Mouse (Mus musculus) C2C12 (cell line): ENCODE results near the gene Syngr2. TPM values are rescaled to one million over a fixed set of nuclear protein-coding genes. Genes with fewer than 3 reads are reported as not detected.

Experiments
- H3K27me3 ChIP-seq: one replicate; pipeline ENCODE4 v1.6.1; 2011; ENCODE audit not compliant: control insufficient read depth, insufficient read depth, insufficient read length
- H3K36me3 ChIP-seq: one replicate; pipeline ENCODE4 v1.6.1; 2011; ENCODE audit not compliant: control insufficient read depth, insufficient read depth
- H3K4me3 ChIP-seq: one replicate; pipeline ENCODE4 v1.5.1; 2011; ENCODE audit warnings: mild to moderate bottlenecking, control low read depth; ENCODE audit not compliant: poor library complexity, insufficient read depth, severe bottlenecking
- H3K79me2 ChIP-seq: one replicate; pipeline ENCODE4 v1.6.1; 2011; ENCODE audit not compliant: control insufficient read depth, insufficient read depth
- H3K79me3 ChIP-seq: one replicate; pipeline ENCODE4 v1.6.1; 2011; ENCODE audit warnings: low read depth, control low read depth
- H3ac ChIP-seq: one replicate; pipeline ENCODE3; 2011; ENCODE audit warnings: low read depth; ENCODE audit not compliant: control insufficient read depth, insufficient read length
- CEBPB ChIP-seq: IDR thresholded peaks from one replicate; pipeline ENCODE4 v1.6.1; 2011; ENCODE audit warnings: low read depth, mild to moderate bottlenecking, control low read depth, moderate library complexity
- CTCF ChIP-seq: IDR thresholded peaks from one replicate; pipeline ENCODE4 v1.5.1; 2011; ENCODE audit not compliant: control insufficient read depth, insufficient read depth, insufficient read length
- FOSL1 ChIP-seq: IDR thresholded peaks from one replicate; pipeline ENCODE4 v1.8.0; 2011; ENCODE audit warnings: mild to moderate bottlenecking, low read length; ENCODE audit not compliant: poor library complexity, insufficient read depth, severe bottlenecking
- MAX ChIP-seq: IDR thresholded peaks from one replicate; pipeline ENCODE4 v1.6.1; 2011; ENCODE audit warnings: mild to moderate bottlenecking, control low read depth
- MYOD1 ChIP-seq: IDR thresholded peaks from one replicate; pipeline ENCODE4 v1.6.1; 2011; ENCODE audit warnings: low read depth; ENCODE audit not compliant: control insufficient read depth, insufficient read length
- MYOG ChIP-seq: IDR thresholded peaks from one replicate; pipeline ENCODE4 v1.6.1; 2011; ENCODE audit not compliant: control insufficient read depth, insufficient read length; ENCODE audit errors: extremely low read depth
- USF1 ChIP-seq: IDR thresholded peaks from one replicate; pipeline ENCODE4 v1.6.1; 2011; ENCODE audit warnings: low read depth, mild to moderate bottlenecking, control low read depth, moderate library complexity
- polyA plus RNA-seq: library from polyadenylated mRNA; unstranded; fragments of >200 nt; fragmentation: generic; extraction: Trizol; gene quantifications from one replicate; pipeline ENCODE4 v1.2.1, GENCODE M21; 2012; ENCODE audit warnings: missing spikeins

Gene Syngr2
- polyA plus RNA-seq, 1 experiment, result 65.3 TPM

GRCm38 (mm10) chr11:117765361-117765760 lies 44.1 kb upstream of the Syngr2 start:
- Histone ChIP-seq H3K79me3 (no peaks in the 10 kb centered on the region), H3K27me3 (no peaks in the 10 kb centered on the region), H3K79me2 (no peaks in the 10 kb centered on the region), H3ac (no peak overlapping the region), H3K36me3 (peaks cover 10% of the 10 kb centered on the region), H3K4me3 (no peak overlapping the region)
- TF ChIP-seq MYOG, result no peak

GRCm38 (mm10) chr11:117766275-117766674 lies 43.2 kb upstream of the Syngr2 start:
- Histone ChIP-seq H3K36me3 (peaks cover 10% of the 10 kb centered on the region), H3K79me3 (no peaks in the 10 kb centered on the region), H3ac (no peak overlapping the region), H3K27me3 (no peaks in the 10 kb centered on the region), H3K79me2 (no peaks in the 10 kb centered on the region), H3K4me3 (no peak overlapping the region)
- TF ChIP-seq MYOD1 (no peak), FOSL1 (no peak), MYOG (no peak), USF1 (no peak), MAX (no peak), CEBPB (no peak)

GRCm38 (mm10) chr11:117768725-117769682 lies 40.5 kb upstream of the Syngr2 start:
- Histone ChIP-seq H3K79me2 (no peaks in the 10 kb centered on the region), H3K4me3 (no peak overlapping the region), H3K36me3 (peaks cover 10% of the 10 kb centered on the region), H3ac (no peak overlapping the region), H3K79me3 (no peaks in the 10 kb centered on the region), H3K27me3 (no peaks in the 10 kb centered on the region)
- TF ChIP-seq MYOG (no peak), USF1 (no peak), MYOD1 (no peak), CTCF (no peak), MAX (no peak), FOSL1 (no peak), CEBPB (no peak)

- no peaks in the 10 kb centered on the region for H3K79me3 ChIP-seq
- no peak overlapping the region for H3K4me3 ChIP-seq
- H3K36me3 ChIP-seq, result peaks cover 4% of the 10 kb centered on the region
- H3ac ChIP-seq, result no peak overlapping the region
- H3K27me3 ChIP-seq, result no peaks in the 10 kb centered on the region
- H3K79me2 ChIP-seq, result no peaks in the 10 kb centered on the region
- no peak for TF ChIP-seq USF1
- TF ChIP-seq MYOG, result no peak
- no peak for TF ChIP-seq MAX
- no peak for TF ChIP-seq CEBPB
- TF ChIP-seq CTCF, result no peak
- no peak for TF ChIP-seq MYOD1
These were observed 39.8 kb upstream of the Syngr2 start for GRCm38 (mm10) chr11:117769683-117770047.

- no peak overlapping the region for H3K4me3 ChIP-seq
- TF ChIP-seq MAX (no peak), CEBPB (no peak), MYOD1 (no peak), MYOG (no peak), FOSL1 (no peak), CTCF (no peak), USF1 (no peak)
- no peaks in the 10 kb centered on the region for H3K27me3 ChIP-seq
- H3K79me2 ChIP-seq, result no peaks in the 10 kb centered on the region
- H3K79me3 ChIP-seq, result no peaks in the 10 kb centered on the region
- no peak overlapping the region for H3ac ChIP-seq
- peaks cover 3% of the 10 kb centered on the region for H3K36me3 ChIP-seq
These were observed 39.1 kb upstream of the Syngr2 start for GRCm38 (mm10) chr11:117770407-117770806.

GRCm38 (mm10) chr11:117772352-117772751 lies 37.1 kb upstream of the Syngr2 start:
- no peak overlapping the region for H3ac ChIP-seq
- H3K4me3 ChIP-seq, result no peak overlapping the region
- no peaks in the 10 kb centered on the region for H3K27me3 ChIP-seq
- no peaks in the 10 kb centered on the region for H3K79me3 ChIP-seq
- TF ChIP-seq FOSL1 (no peak), USF1 (no peak), CTCF (no peak), MAX (no peak), MYOD1 (no peak)
- H3K79me2 ChIP-seq, result no peaks in the 10 kb centered on the region
- no peaks in the 10 kb centered on the region for H3K36me3 ChIP-seq
